Mouse (Mus musculus) stomach, postnatal 0 days (tissue): ENCODE measurements around the gene Pop5. TPM values are rescaled to one million over a fixed set of nuclear protein-coding genes. Genes with fewer than 3 reads are reported as not detected.

ENCODE experiments used
- ATAC-seq: fragments of 200-750 bp; cut with Nextera tagmentation; 2 replicates; pipeline ENCODE4 v1.8.0; 2017; ENCODE audit not compliant: low FRiP score, low TSS enrichment
- DNase-seq: peaks from one replicate; pipeline ENCODE4 v3.0.0-alpha.2; 2016; ENCODE audit warnings: low spot score
- H3K27ac ChIP-seq: fragments of 300-500 bp; sonication (generic); replicated peaks from 2 replicates; pipeline ENCODE4 v1.5.1; 2014; ENCODE audit warnings: mild to moderate bottlenecking, control low read depth
- H3K27me3 ChIP-seq: fragments of 300-500 bp; sonication (generic); 2 replicates; pipeline ENCODE4 v1.6.1; 2014; ENCODE audit warnings: low read length; ENCODE audit not compliant: control insufficient read depth, insufficient read depth
- H3K36me3 ChIP-seq: fragments of 300-500 bp; sonication (generic); 2 replicates; pipeline ENCODE4 v1.6.1; 2014; ENCODE audit warnings: low read length, mixed read lengths; ENCODE audit not compliant: control insufficient read depth, insufficient read depth
- H3K4me1 ChIP-seq: fragments of 300-500 bp; sonication (generic); replicated peaks from 2 replicates; pipeline ENCODE4 v1.6.1; 2014; ENCODE audit warnings: antibody characterized with exemption; ENCODE audit not compliant: control insufficient read depth, insufficient read depth
- H3K4me2 ChIP-seq: fragments of 300-500 bp; sonication (generic); replicated peaks from 2 replicates; pipeline ENCODE4 v1.6.1; 2014; ENCODE audit warnings: low read depth, mild to moderate bottlenecking, control low read depth, moderate library complexity
- H3K4me3 ChIP-seq: fragments of 300-500 bp; sonication (generic); 2 replicates; pipeline ENCODE4 v1.5.1; 2014; ENCODE audit warnings: low read depth, low read length, control low read depth
- H3K9ac ChIP-seq: fragments of 300-500 bp; sonication (generic); 2 replicates; pipeline ENCODE4 v1.6.1; 2014; ENCODE audit warnings: mild to moderate bottlenecking, low read length, control low read depth, mixed read lengths
- H3K9me3 ChIP-seq: fragments of 300-500 bp; sonication (generic); 2 replicates; pipeline ENCODE4 v1.6.1; 2016; ENCODE audit warnings: low read length; ENCODE audit not compliant: control insufficient read depth
- CTCF ChIP-seq: IDR thresholded peaks from 2 replicates; pipeline ENCODE4 v1.5.1; 2016; ENCODE audit warnings: antibody characterized with exemption, low read depth, mild to moderate bottlenecking, moderate library complexity
- EP300 ChIP-seq: optimal IDR thresholded peaks from 2 replicates; pipeline ENCODE3; 2016; ENCODE audit warnings: antibody characterized with exemption
- WGBS: fragments of 180-500 bp; shearing (Covaris S2); extraction: QIAGEN DNeasy Blood & Tissue Kit; methylation state at CpG from one replicate; pipeline ENCODE4 v1.1.7; 2014; 5-methylcytosine and 5-hydroxymethylcytosine counted together
- polyA plus RNA-seq: library from polyadenylated mRNA; unstranded; fragments of >200 nt; fragmentation: Nextera tagmentation; extraction: Ambion mirVana; gene quantifications from 2 replicates; pipeline ENCODE4 v1.2.1, GENCODE M21; 2015

Pop5 gene
- polyA plus RNA-seq, 1 experiment from 2014 or later = 83.9 TPM

GRCm38 (mm10) chr5:115203735-115204561 is 31.7 kb upstream of the Pop5 start:
- Histone ChIP-seq H3K36me3 (no peaks in the 10 kb centered on the region), H3K4me3 (peak overlapping the region; percentile 28), H3K4me2 (peak overlapping the region; percentile 54), H3K9me3 (no peaks in the 10 kb centered on the region), H3K27me3 (no peaks in the 10 kb centered on the region), H3K9ac (peak overlapping the region; percentile 23; the same call in 1 of the 2 replicates), H3K27ac (no peak overlapping the region; the same call in 1 of the 2 replicates), H3K4me1 (no peaks in the 10 kb centered on the region)
- TF ChIP-seq EP300 (no peak), CTCF (no peak)
- 10% methylated on average over 23 of the region's 23 CpGs for WGBS
- peak; percentile 36 for DNase-seq
- peak; percentile 89 for ATAC-seq

- DNase-seq = no peak
Measured at GRCm38 (mm10) chr5:115204562-115205311, 30.9 kb upstream of the Pop5 start.

GRCm38 (mm10) chr5:115207244-115207643 is 28.4 kb upstream of the Pop5 start:
- Histone ChIP-seq H3K9ac (no peak overlapping the region), H3K4me3 (no peak overlapping the region), H3K4me1 (no peaks in the 10 kb centered on the region), H3K27ac (no peak overlapping the region), H3K4me2 (no peak overlapping the region), H3K9me3 (no peaks in the 10 kb centered on the region), H3K36me3 (no peaks in the 10 kb centered on the region), H3K27me3 (no peaks in the 10 kb centered on the region)
- TF ChIP-seq CTCF (peak; percentile 36), EP300 (no peak)
- 61% methylated on average over 5 of the region's 5 CpGs for WGBS
- ATAC-seq (no peak), DNase-seq (no peak)

More at GRCm38 (mm10) chr5:115204562-115205311, 30.9 kb upstream of the Pop5 start:
- 3% methylated on average over 31 of the region's 31 CpGs for WGBS
- H3K27me3 ChIP-seq = no peaks in the 10 kb centered on the region
- no peaks in the 10 kb centered on the region for H3K9me3 ChIP-seq
- TF ChIP-seq CTCF = no peak
- no peak for TF ChIP-seq EP300
- no peak overlapping the region for H3K27ac ChIP-seq
- H3K4me3 ChIP-seq = peak overlapping the region; percentile 28
- no peaks in the 10 kb centered on the region for H3K36me3 ChIP-seq
- H3K9ac ChIP-seq = peak overlapping the region; percentile 24
- ATAC-seq = no peak
- peak overlapping the region; percentile 54 for H3K4me2 ChIP-seq
- H3K4me1 ChIP-seq = no peaks in the 10 kb centered on the region

DNA sequence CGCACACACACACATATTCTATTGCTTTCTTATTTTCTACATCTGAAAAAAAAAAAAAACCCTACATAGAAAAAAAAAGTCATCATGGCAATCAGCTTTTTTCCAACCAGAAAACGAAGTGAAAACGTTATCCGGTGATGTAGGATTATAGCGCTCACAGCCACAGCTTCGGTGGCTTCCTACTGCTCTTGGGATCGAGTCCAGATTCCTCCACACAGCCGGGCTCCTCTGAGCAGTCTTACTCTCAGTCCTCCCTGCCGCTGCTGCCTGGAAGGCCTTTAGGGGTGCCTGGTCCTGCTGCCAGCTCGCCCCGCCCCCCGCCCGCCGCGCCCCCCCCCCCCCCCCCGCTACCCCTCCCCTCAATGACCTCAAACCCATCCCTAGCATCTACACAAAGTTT is 27.7 kb upstream of the Pop5 start:
- Histone ChIP-seq H3K4me2 (no peak overlapping the region), H3K27ac (no peak overlapping the region), H3K9ac (no peak overlapping the region), H3K4me3 (no peak overlapping the region), H3K36me3 (no peaks in the 10 kb centered on the region), H3K4me1 (no peaks in the 10 kb centered on the region), H3K9me3 (no peaks in the 10 kb centered on the region), H3K27me3 (no peaks in the 10 kb centered on the region)
- no peak for ATAC-seq
- no peak for DNase-seq
- WGBS = 17% methylated on average over 9 of the region's 16 CpGs
- TF ChIP-seq CTCF = no peak
- TF ChIP-seq EP300 = no peak

GRCm38 (mm10) chr5:115208601-115209000 is 27.0 kb upstream of the Pop5 start:
- DNase-seq (no peak), ATAC-seq (no peak)
- TF ChIP-seq CTCF (no peak), EP300 (no peak)
- Histone ChIP-seq H3K4me2 (no peak overlapping the region), H3K9me3 (no peaks in the 10 kb centered on the region), H3K4me3 (no peak overlapping the region), H3K9ac (no peak overlapping the region), H3K27me3 (no peaks in the 10 kb centered on the region), H3K4me1 (no peaks in the 10 kb centered on the region), H3K27ac (no peak overlapping the region), H3K36me3 (no peaks in the 10 kb centered on the region)
- 60% methylated on average over 5 of the region's 5 CpGs for WGBS
